Mouse (Mus musculus): ENCODE measurements at regions not wholly inside any gene's neighbourhood (a gene's known extent, or its start where the extent isn't known, plus 50 kb on each side); places are given as distances from the start of the nearest gene placed in this dataset.

DNA sequence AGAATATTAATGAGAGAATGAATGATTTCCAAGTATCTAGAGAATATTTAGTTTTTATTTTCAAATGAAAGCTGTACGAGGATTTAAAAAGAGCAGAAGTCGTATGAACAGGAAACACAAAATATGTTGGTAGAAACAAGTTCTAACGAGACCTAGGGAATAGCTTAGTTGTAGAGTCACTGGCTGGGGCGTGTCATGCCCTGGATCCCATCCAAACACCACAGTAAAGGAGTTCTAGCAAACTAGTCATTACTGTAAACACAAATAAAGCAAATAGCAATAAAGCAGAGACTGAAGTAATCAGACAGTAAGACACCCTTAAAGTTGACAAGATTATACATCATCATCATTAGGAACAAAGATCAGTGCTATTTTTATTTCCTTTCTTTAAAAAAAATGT, 139.1 kb upstream of the Tprg start:
- no peak for TF ChIP-seq MAX (IDR thresholded peaks at IDR 0.05; ENCODE audit: low read depth)
- TF ChIP-seq CEBPB (IDR thresholded peaks at IDR 0.05; ENCODE audit: insufficient read depth, poor library complexity, severe bottlenecking): no peak
- no peak for TF ChIP-seq USF1 (IDR thresholded peaks at IDR 0.05; ENCODE audit: low read depth)
- TF ChIP-seq POLR2AphosphoS2 (IDR thresholded peaks at IDR 0.05; ENCODE audit: insufficient read length, low read depth): no peak

Measured in myocyte (in vitro differentiated cells).